Mouse (Mus musculus) heart, embryonic 14.5 days (tissue): ENCODE results near the gene 1700092M07Rik. TPM values are rescaled to one million over a fixed set of nuclear protein-coding genes. Genes with fewer than 3 reads are reported as not detected.
A peak's percentile ranks its signal among the peaks of the same experiment; 100 is the strongest.

Experiments used
- ATAC-seq: fragments of 200-750 bp; cut with Nextera tagmentation; 2 replicates; pipeline ENCODE4 v1.8.0; 2017; ENCODE audit warnings: low read depth, moderate TSS enrichment; ENCODE audit not compliant: insufficient number of reproducible peaks, insufficient read depth, low FRiP score
- H3K27ac ChIP-seq, 2 experiments: fragments of 200-500 bp in 1 of 2; fragments of 300-500 bp in 1 of 2; sonication (generic) in 1 of 2; replicated peaks in 1 of 2; 2 replicates each; pipeline ENCODE4 v1.5.1; 2012 to 2014; ENCODE audit warnings: low read depth in 2 of 2, low read length in 2 of 2, control low read depth in 1 of 2, mild to moderate bottlenecking in 1 of 2, mixed read lengths in 1 of 2; ENCODE audit not compliant: control insufficient read depth in 1 of 2, insufficient read depth in 1 of 2
- H3K27me3 ChIP-seq: fragments of 300-500 bp; sonication (generic); 2 replicates; pipeline ENCODE4 v1.6.1; 2014; ENCODE audit warnings: mild to moderate bottlenecking, low read length, control low read depth; ENCODE audit not compliant: control insufficient read depth, insufficient read depth
- H3K36me3 ChIP-seq: fragments of 300-500 bp; sonication (generic); 2 replicates; pipeline ENCODE4 v1.6.1; 2014; ENCODE audit warnings: mild to moderate bottlenecking, control low read depth, low read length, mixed read lengths; ENCODE audit not compliant: control insufficient read depth, insufficient read depth
- H3K4me1 ChIP-seq, 2 experiments: fragments of 200-500 bp in 1 of 2; fragments of 300-500 bp in 1 of 2; sonication (generic) in 1 of 2; 2 replicates each; pipeline ENCODE4 v1.6.1; 2012 to 2014; ENCODE audit warnings: low read length in 2 of 2, control low read depth in 1 of 2, mixed read lengths in 1 of 2; ENCODE audit not compliant: control insufficient read depth in 2 of 2, insufficient read depth in 2 of 2
- H3K4me2 ChIP-seq: fragments of 300-500 bp; sonication (generic); 2 replicates; pipeline ENCODE4 v1.6.1; 2014; ENCODE audit warnings: mild to moderate bottlenecking, low read length
- H3K4me3 ChIP-seq, 2 experiments: fragments of 200-500 bp in 1 of 2; fragments of 300-500 bp in 1 of 2; sonication (generic) in 1 of 2; 2 replicates each; pipeline ENCODE4 v1.5.1; 2012 to 2014; ENCODE audit warnings: low read length in 2 of 2, mild to moderate bottlenecking in 2 of 2, control low read depth in 1 of 2, low read depth in 1 of 2, moderate library complexity in 1 of 2; ENCODE audit not compliant: control insufficient read depth in 1 of 2, insufficient read depth in 1 of 2
- H3K9ac ChIP-seq: fragments of 300-500 bp; sonication (generic); 2 replicates; pipeline ENCODE4 v1.6.1; 2014; ENCODE audit warnings: mild to moderate bottlenecking, low read length
- H3K9me3 ChIP-seq: fragments of 300-500 bp; sonication (generic); 2 replicates; pipeline ENCODE4 v1.6.1; 2016; ENCODE audit warnings: low read length, control low read depth; ENCODE audit not compliant: control insufficient read depth
- WGBS: fragments of 180-500 bp; shearing (Covaris S2); extraction: QIAGEN DNeasy Blood & Tissue Kit; methylation state at CpG from one replicate; pipeline ENCODE4 v1.1.7; 2014; 5-methylcytosine and 5-hydroxymethylcytosine counted together
- polyA plus RNA-seq: library from polyadenylated mRNA; unstranded; fragments of >200 nt; fragmentation: Nextera tagmentation; extraction: Ambion mirVana; gene quantifications from 2 replicates; pipeline ENCODE4 v1.2.1, GENCODE M21; 2014

1700092M07Rik gene
- polyA plus RNA-seq, 1 experiment from 2014 or later: not detected

- H3K27ac ChIP-seq: peak overlapping the region; percentile 89 to 96
- ATAC-seq: peak; percentile 64
- H3K36me3 ChIP-seq: peaks cover 47% of the 10 kb centered on the region
Observed at GRCm38 (mm10) chr19:8712870-8713305, 27.6 kb upstream of the 1700092M07Rik start.

GRCm38 (mm10) chr19:8713306-8713996 lies 27.1 kb upstream of the 1700092M07Rik start:
- Histone ChIP-seq H3K4me1 (peaks cover 7 to 32% of the 10 kb centered on the region in 2 experiments), H3K9ac (peak overlapping the region; percentile 91), H3K4me3 (peak overlapping the region; percentile 78 to 89), H3K27me3 (no peaks in the 10 kb centered on the region), H3K36me3 (peaks cover 41% of the 10 kb centered on the region), H3K9me3 (no peaks in the 10 kb centered on the region), H3K4me2 (peak overlapping the region; percentile 81), H3K27ac (peak overlapping the region; percentile 89 to 96)
- under 1% methylated on average over 51 of the region's 51 CpGs for WGBS
- ATAC-seq: peak; percentile 89

More at GRCm38 (mm10) chr19:8712870-8713305, 27.6 kb upstream of the 1700092M07Rik start:
- Histone ChIP-seq H3K9me3 (no peaks in the 10 kb centered on the region), H3K4me1 (peaks cover 7 to 32% of the 10 kb centered on the region in 2 experiments), H3K4me2 (peak overlapping the region; percentile 81), H3K9ac (peak overlapping the region; percentile 91), H3K27me3 (no peaks in the 10 kb centered on the region), H3K4me3 (peak overlapping the region; percentile 78 to 89)
- WGBS: under 1% methylated on average over 13 of the region's 13 CpGs

- H3K27ac ChIP-seq: peak overlapping the region; percentile 89 to 96
- peaks cover 7 to 32% of the 10 kb centered on the region in 2 experiments for H3K4me1 ChIP-seq
- peak overlapping the region; percentile 81 for H3K4me2 ChIP-seq
- H3K36me3 ChIP-seq: peaks cover 34% of the 10 kb centered on the region
- H3K9ac ChIP-seq: peak overlapping the region; percentile 91
- ATAC-seq: no peak
- 8% methylated on average over 13 of the region's 13 CpGs for WGBS
- H3K9me3 ChIP-seq: no peaks in the 10 kb centered on the region
- no peaks in the 10 kb centered on the region for H3K27me3 ChIP-seq
- peak overlapping the region; percentile 78 to 89 for H3K4me3 ChIP-seq
Observed at GRCm38 (mm10) chr19:8713997-8714652, 26.4 kb upstream of the 1700092M07Rik start.

GRCm38 (mm10) chr19:8714653-8715481 lies 25.7 kb upstream of the 1700092M07Rik start:
- peak overlapping the region; percentile 81; the same call in 1 of the 2 replicates for H3K4me2 ChIP-seq
- WGBS: 75% methylated on average over 10 of the region's 10 CpGs

GRCm38 (mm10) chr19:8715868-8716766 lies 24.4 kb upstream of the 1700092M07Rik start:
- no peaks in the 10 kb centered on the region for H3K27me3 ChIP-seq
- H3K9me3 ChIP-seq: no peaks in the 10 kb centered on the region
- WGBS: 70% methylated on average over 10 of the region's 10 CpGs
- H3K36me3 ChIP-seq: peaks cover 14% of the 10 kb centered on the region
- no peak overlapping the region for H3K9ac ChIP-seq
- peaks cover 7 to 19% of the 10 kb centered on the region in 2 experiments for H3K4me1 ChIP-seq
- H3K27ac ChIP-seq: no peak overlapping the region
- no peak overlapping the region for H3K4me3 ChIP-seq
- no peak for ATAC-seq
- no peak overlapping the region for H3K4me2 ChIP-seq

More at GRCm38 (mm10) chr19:8714653-8715481, 25.7 kb upstream of the 1700092M07Rik start:
- Histone ChIP-seq H3K27ac (no peak overlapping the region), H3K27me3 (no peaks in the 10 kb centered on the region), H3K36me3 (peaks cover 27% of the 10 kb centered on the region), H3K9ac (no peak overlapping the region; the same call in 1 of the 2 replicates), H3K4me1 (peaks cover 7 to 31% of the 10 kb centered on the region in 2 experiments), H3K4me3 (peak overlapping the region in 1 of 2 experiments; percentile 89; a peak in 1 of 4 replicates), H3K9me3 (no peaks in the 10 kb centered on the region)
- ATAC-seq: no peak

- Histone ChIP-seq H3K9ac (no peak overlapping the region), H3K9me3 (no peaks in the 10 kb centered on the region), H3K4me1 (peaks cover 4 to 18% of the 10 kb centered on the region in 2 experiments), H3K27me3 (no peaks in the 10 kb centered on the region), H3K27ac (no peak overlapping the region), H3K4me2 (no peak overlapping the region), H3K4me3 (no peak overlapping the region), H3K36me3 (peaks cover 6% of the 10 kb centered on the region)
- 71% methylated on average over 8 of the region's 10 CpGs for WGBS
- no peak for ATAC-seq
Observed at GRCm38 (mm10) chr19:8716767-8717475, 23.6 kb upstream of the 1700092M07Rik start.
